Mouse (Mus musculus): ENCODE measurements around the gene Gm17455. TPM values are rescaled to one million over a fixed set of nuclear protein-coding genes. Genes with fewer than 3 reads are reported as not detected.
A peak's percentile ranks its signal among the peaks of the same experiment; 100 is the strongest.

The Gm17455 gene
- polyA plus RNA-seq, 1 experiment from 2014 or later, result 2.7 TPM

- Histone ChIP-seq H3K27me3 (no peaks in the 10 kb centered on the region; the same call in 1 of the 2 replicates), H3K9ac (no peak overlapping the region), H3K4me3 (replicated peaks) (no peak overlapping the region), H3K4me1 (peaks cover 9% of the 10 kb centered on the region), H3K27ac (no peak overlapping the region), H3K9me3 (no peaks in the 10 kb centered on the region), H3K36me3 (replicated peaks) (no peaks in the 10 kb centered on the region), H3K4me2 (no peak overlapping the region)
- WGBS, result 81% methylated on average over 11 of the region's 11 CpGs
- ATAC-seq (ENCODE audit: low FRiP score), result no peak
Measured at GRCm38 (mm10) chr10:60400507-60401295, 1.2 kb downstream of the Gm17455 start.

- Histone ChIP-seq H3K4me2 (no peak overlapping the region), H3K27ac (no peak overlapping the region), H3K4me1 (peaks cover 1% of the 10 kb centered on the region), H3K36me3 (replicated peaks) (no peaks in the 10 kb centered on the region), H3K9me3 (no peaks in the 10 kb centered on the region), H3K9ac (no peak overlapping the region), H3K27me3 (peaks cover 20% of the 10 kb centered on the region; the same call in 1 of the 2 replicates), H3K4me3 (replicated peaks) (no peak overlapping the region)
- 58% methylated on average over 7 of the region's 7 CpGs for WGBS
- no peak for ATAC-seq (ENCODE audit: low FRiP score)
Measured at GRCm38 (mm10) chr10:60405460-60406177, 6.1 kb downstream of the Gm17455 start.

GRCm38 (mm10) chr10:60407831-60408230, 8.3 kb downstream of the Gm17455 start:
- H3K36me3 ChIP-seq (replicated peaks), result no peaks in the 10 kb centered on the region
- ATAC-seq (ENCODE audit: low FRiP score), result 0 out of 2 replicates have a peak, but pooled peaks have one; percentile 33
- H3K4me2 ChIP-seq, result no peak overlapping the region
- no peak overlapping the region for H3K9ac ChIP-seq
- H3K27me3 ChIP-seq, result peaks cover 27% of the 10 kb centered on the region; the same call in 1 of the 2 replicates
- H3K4me3 ChIP-seq (replicated peaks), result no peak overlapping the region
- no peaks in the 10 kb centered on the region for H3K4me1 ChIP-seq
- 2% methylated on average over 5 of the region's 5 CpGs for WGBS
- no peaks in the 10 kb centered on the region for H3K9me3 ChIP-seq
- no peak overlapping the region for H3K27ac ChIP-seq

- no peak for ATAC-seq (ENCODE audit: low FRiP score)
- Histone ChIP-seq H3K4me2 (no peak overlapping the region), H3K27ac (no peak overlapping the region), H3K36me3 (replicated peaks) (no peaks in the 10 kb centered on the region), H3K4me1 (no peaks in the 10 kb centered on the region; the same call in 1 of the 2 replicates), H3K9me3 (no peaks in the 10 kb centered on the region), H3K9ac (no peak overlapping the region), H3K4me3 (replicated peaks) (no peak overlapping the region), H3K27me3 (peaks cover 27% of the 10 kb centered on the region; the same call in 1 of the 2 replicates)
- WGBS, result 33% methylated on average over 5 of the region's 5 CpGs
Measured at GRCm38 (mm10) chr10:60411794-60412193, 12.3 kb downstream of the Gm17455 start.

GRCm38 (mm10) chr10:60413756-60414155, 14.2 kb downstream of the Gm17455 start:
- WGBS, result 85% methylated on average over 2 of the region's 2 CpGs
- no peaks in the 10 kb centered on the region for H3K9me3 ChIP-seq
- no peaks in the 10 kb centered on the region; the same call in 1 of the 2 replicates for H3K4me1 ChIP-seq
- H3K4me2 ChIP-seq, result no peak overlapping the region
- H3K27ac ChIP-seq, result no peak overlapping the region
- ATAC-seq (ENCODE audit: low FRiP score), result no peak
- peaks cover 18% of the 10 kb centered on the region; the same call in 1 of the 2 replicates for H3K27me3 ChIP-seq
- H3K4me3 ChIP-seq (replicated peaks), result no peak overlapping the region
- H3K36me3 ChIP-seq (replicated peaks), result no peaks in the 10 kb centered on the region
- no peak overlapping the region for H3K9ac ChIP-seq

- H3K36me3 ChIP-seq (replicated peaks), result no peaks in the 10 kb centered on the region
- no peak for ATAC-seq (ENCODE audit: low FRiP score)
- no peaks in the 10 kb centered on the region for H3K9me3 ChIP-seq
- no peak overlapping the region for H3K27ac ChIP-seq
- whole genome bisulfite sequencing, result 82% methylated on average over 2 of the region's 2 CpGs
- H3K4me3 ChIP-seq (replicated peaks), result no peak overlapping the region
- H3K27me3 ChIP-seq, result no peaks in the 10 kb centered on the region
- no peaks in the 10 kb centered on the region; the same call in 1 of the 2 replicates for H3K4me1 ChIP-seq
- no peak overlapping the region for H3K9ac ChIP-seq
- no peak overlapping the region for H3K4me2 ChIP-seq
Measured at GRCm38 (mm10) chr10:60417041-60417440, 17.5 kb downstream of the Gm17455 start.

GRCm38 (mm10) chr10:60418137-60418536, 18.6 kb downstream of the Gm17455 start:
- H3K9me3 ChIP-seq, result no peaks in the 10 kb centered on the region
- H3K4me3 ChIP-seq (replicated peaks), result no peak overlapping the region
- no peak overlapping the region for H3K9ac ChIP-seq
- H3K4me1 ChIP-seq, result no peaks in the 10 kb centered on the region; the same call in 1 of the 2 replicates
- no peak for ATAC-seq (ENCODE audit: low FRiP score)
- H3K27ac ChIP-seq, result no peak overlapping the region
- no peaks in the 10 kb centered on the region for H3K36me3 ChIP-seq (replicated peaks)
- H3K4me2 ChIP-seq, result no peak overlapping the region
- no peaks in the 10 kb centered on the region for H3K27me3 ChIP-seq
- 20% methylated on average over 3 of the region's 3 CpGs for WGBS

GRCm38 (mm10) chr10:60419624-60420023, 20.1 kb downstream of the Gm17455 start:
- WGBS, result 24% methylated on average over 4 of the region's 4 CpGs
- no peak for ATAC-seq (ENCODE audit: low FRiP score)

GRCm38 (mm10) chr10:60422756-60423155, 23.2 kb downstream of the Gm17455 start:
- H3K36me3 ChIP-seq (replicated peaks), result no peaks in the 10 kb centered on the region
- H3K27ac ChIP-seq, result no peak overlapping the region
- no peak overlapping the region for H3K4me3 ChIP-seq (replicated peaks)
- H3K4me1 ChIP-seq, result no peaks in the 10 kb centered on the region
- no peaks in the 10 kb centered on the region for H3K27me3 ChIP-seq
- no peak overlapping the region for H3K4me2 ChIP-seq
- H3K9ac ChIP-seq, result no peak overlapping the region
- 67% methylated on average over 7 of the region's 7 CpGs for WGBS
- no peak for ATAC-seq (ENCODE audit: low FRiP score)
- H3K9me3 ChIP-seq, result peaks cover 9% of the 10 kb centered on the region

More at GRCm38 (mm10) chr10:60419624-60420023, 20.1 kb downstream of the Gm17455 start:
- H3K9ac ChIP-seq, result no peak overlapping the region
- no peak overlapping the region for H3K27ac ChIP-seq
- no peaks in the 10 kb centered on the region for H3K9me3 ChIP-seq
- no peak overlapping the region for H3K4me2 ChIP-seq
- no peaks in the 10 kb centered on the region for H3K36me3 ChIP-seq (replicated peaks)
- H3K4me3 ChIP-seq (replicated peaks), result no peak overlapping the region
- no peaks in the 10 kb centered on the region; the same call in 1 of the 2 replicates for H3K4me1 ChIP-seq
- H3K27me3 ChIP-seq, result no peaks in the 10 kb centered on the region

- H3K27ac ChIP-seq, result no peak overlapping the region
Measured at GRCm38 (mm10) chr10:60430001-60430400, 30.5 kb downstream of the Gm17455 start.

GRCm38 (mm10) chr10:60430591-60430990, 31.1 kb downstream of the Gm17455 start:
- no peak overlapping the region for H3K4me3 ChIP-seq (replicated peaks)
- no peaks in the 10 kb centered on the region for H3K36me3 ChIP-seq (replicated peaks)
- 0 out of 2 replicates have a peak, but pooled peaks have one; percentile 41 for ATAC-seq (ENCODE audit: low FRiP score)
- H3K9me3 ChIP-seq, result peaks cover 1% of the 10 kb centered on the region
- H3K9ac ChIP-seq, result no peak overlapping the region
- 0 out of 2 replicates have a peak, but pooled peaks cover 2% of the 10 kb centered on the region for H3K27me3 ChIP-seq
- 25% methylated on average over 6 of the region's 6 CpGs for WGBS
- H3K4me1 ChIP-seq, result peaks cover 16% of the 10 kb centered on the region
- H3K4me2 ChIP-seq, result no peak overlapping the region
- H3K27ac ChIP-seq, result no peak overlapping the region

More at GRCm38 (mm10) chr10:60430001-60430400, 30.5 kb downstream of the Gm17455 start:
- Histone ChIP-seq H3K4me1 (peaks cover 16% of the 10 kb centered on the region), H3K27me3 (0 out of 2 replicates have a peak, but pooled peaks cover 2% of the 10 kb centered on the region), H3K9ac (no peak overlapping the region), H3K9me3 (peaks cover 7% of the 10 kb centered on the region), H3K4me3 (replicated peaks) (no peak overlapping the region), H3K4me2 (no peak overlapping the region), H3K36me3 (replicated peaks) (no peaks in the 10 kb centered on the region)
- ATAC-seq (ENCODE audit: low FRiP score), result no peak
- 43% methylated on average over 10 of the region's 10 CpGs for WGBS

GRCm38 (mm10) chr10:60432679-60433078, 33.2 kb downstream of the Gm17455 start:
- H3K36me3 ChIP-seq (replicated peaks), result no peaks in the 10 kb centered on the region
- peaks cover 16% of the 10 kb centered on the region for H3K4me1 ChIP-seq
- WGBS, result 26% methylated on average over 4 of the region's 4 CpGs
- H3K27me3 ChIP-seq, result 0 out of 2 replicates have a peak, but pooled peaks cover 2% of the 10 kb centered on the region
- H3K9ac ChIP-seq, result no peak overlapping the region
- H3K4me3 ChIP-seq (replicated peaks), result no peak overlapping the region
- ATAC-seq (ENCODE audit: low FRiP score), result no peak
- H3K27ac ChIP-seq, result no peak overlapping the region
- H3K4me2 ChIP-seq, result no peak overlapping the region
- no peaks in the 10 kb centered on the region for H3K9me3 ChIP-seq
